Comparison of ENCODE assay signal across 13 mouse cellular contexts in the genomic region with DNA sequence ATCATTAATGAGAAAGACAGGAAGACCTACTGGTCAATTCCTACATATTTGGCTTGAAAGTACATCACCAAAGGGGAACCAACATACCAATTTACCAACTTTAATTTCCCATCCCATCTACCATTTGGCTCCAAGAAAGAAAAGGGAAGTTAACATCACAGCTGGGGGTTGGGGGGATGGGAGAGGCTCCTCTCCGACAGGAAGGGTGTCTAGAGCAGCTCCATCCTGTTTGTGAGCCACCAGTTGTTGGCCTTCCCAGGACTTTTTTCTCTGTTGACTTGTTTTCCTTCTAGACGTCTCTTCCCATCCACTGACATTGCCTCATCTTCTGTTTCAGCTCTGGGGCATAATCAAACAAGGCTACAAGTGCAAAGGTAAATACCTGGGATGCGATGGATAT. TPM values are rescaled to one million over a fixed set of nuclear protein-coding genes. Genes with fewer than 3 reads are reported as not detected.
DNase-seq lines count a peak whose midpoint lies in the region; ATAC-seq and TF ChIP-seq lines count a peak whose summit lies in the region.
"Had no signal": no experiment of that assay in that cellular context is flagged by ENCODE, and none has a peak within 500 bp of the region (broad histone marks: within the 10 kb centered on the region; RNA-seq: fewer than 3 reads in every experiment).

No protein-coding gene starts in this region.

- no peak for TF ChIP-seq CTCF in layer of hippocampus, adult 2 months (conservative IDR thresholded peaks at IDR 0.05)

- peak; percentile 41 for DNase-seq in adrenal gland, adult 2 months
- no peak for DNase-seq in adrenal gland, adult 8-10 months
- DNase-seq in layer of hippocampus, adult 2 months (ENCODE audit: low spot score in 2 of 2) = no peak
- DNase-seq in layer of hippocampus, postnatal 36 days = no peak
- DNase-seq in heart, postnatal 36 days = peak; percentile 33 to 43
- peak; percentile 25 to 31 for DNase-seq in lung, postnatal 4 days
- no peak for DNase-seq in embryo, embryonic 10 days (ENCODE audit: low spot score)
- DNase-seq: cerebellum, postnatal 25 days; retina, postnatal 1 day; thymus, postnatal 25 days had no signal

- WGBS in hindbrain, embryonic 13.5 days = 73% methylated on average over 3 of the region's 3 CpGs

- no peak overlapping the region for H3K9ac ChIP-seq in hindbrain, embryonic 13.5 days

- H3K9me3 ChIP-seq in hindbrain, embryonic 13.5 days = no peaks in the 10 kb centered on the region
- H3K9me3 ChIP-seq: G1E had no signal

- intact Hi-C loops in heart, postnatal 36 days (cut with DNase I) = no loop called here

- peaks cover 11% of the 10 kb centered on the region for H3K4me1 ChIP-seq in hindbrain, embryonic 13.5 days (replicated peaks)

- H3K27me3 ChIP-seq in hindbrain, embryonic 13.5 days = no peaks in the 10 kb centered on the region

- peak overlapping the region; percentile 66 for H3K27ac ChIP-seq in layer of hippocampus, adult 2 months
- H3K27ac ChIP-seq in hindbrain, embryonic 13.5 days = no peak overlapping the region

- no peak for ATAC-seq in hindbrain, embryonic 13.5 days (ENCODE audit: low FRiP score)
- ATAC-seq: intestine, postnatal 0 days had no signal

- H3K4me3 ChIP-seq in layer of hippocampus, adult 2 months = no peak overlapping the region
- H3K4me3 ChIP-seq in hindbrain, embryonic 13.5 days = no peak overlapping the region

- no peaks in the 10 kb centered on the region for H3K36me3 ChIP-seq in hindbrain, embryonic 13.5 days
- H3K36me3 ChIP-seq: G1E had no signal

- H3K4me2 ChIP-seq in hindbrain, embryonic 13.5 days = no peak overlapping the region

RNA-seq across cellular contexts. Expression of gene Fam98a, which starts 27.9 kb away (rescaled TPM):
- 10 to 100 TPM; 30.8 to 33.3 TPM for total RNA-seq in adrenal gland, adult 2 months (2021)
- 2.2 and 3.3 TPM in 2 replicates for polyA plus RNA-seq in adrenal gland, adult 2 months (2012; rRNA removed)
- 10 to 100 TPM; 27.8 to 37.4 (median 35.5) TPM for total RNA-seq in adrenal gland, adult 8-10 months (2022)
- total RNA-seq in layer of hippocampus, adult 2 months (2021) = 10 to 100 TPM; 39.4 to 44.9 TPM
- 10 to 100 TPM; 41.7 to 47.2 TPM for total RNA-seq in layer of hippocampus, postnatal 36 days (2021)
- total RNA-seq in heart, postnatal 36 days (2021) = 10 to 100 TPM; 37.7 to 42.5 TPM
- polyA plus RNA-seq in hindbrain, embryonic 13.5 days (2015; fragmentation: Nextera tagmentation; extraction: Ambion mirVana) = 29.9 and 30.5 TPM in 2 replicates

Comparison
In these comparisons a context has a peak if more than half of its experiments do, and no peak if none do; other contexts are left out.
1. DNase-seq: peak in adrenal gland, adult 2 months (single experiment), heart, postnatal 36 days (2 of 2) and lung, postnatal 4 days (2 of 2); none in adrenal gland, adult 8-10 months (single experiment), layer of hippocampus, adult 2 months (0 of 2), layer of hippocampus, postnatal 36 days (0 of 2) and embryo, embryonic 10 days (single experiment).